Mouse (Mus musculus) regulatory T cell (primary cell): ENCODE measurements around the gene Adh1.

Source experiments
- in situ Hi-C: fragments of 300-600 bp; cut with MboI, MseI; formaldehyde crosslinking; loops from one replicate; pipeline ENCODE4 v1.15.1; 2025; ENCODE audit warnings: high pct_unique_total_duplicates

Adh1 gene

DNA sequence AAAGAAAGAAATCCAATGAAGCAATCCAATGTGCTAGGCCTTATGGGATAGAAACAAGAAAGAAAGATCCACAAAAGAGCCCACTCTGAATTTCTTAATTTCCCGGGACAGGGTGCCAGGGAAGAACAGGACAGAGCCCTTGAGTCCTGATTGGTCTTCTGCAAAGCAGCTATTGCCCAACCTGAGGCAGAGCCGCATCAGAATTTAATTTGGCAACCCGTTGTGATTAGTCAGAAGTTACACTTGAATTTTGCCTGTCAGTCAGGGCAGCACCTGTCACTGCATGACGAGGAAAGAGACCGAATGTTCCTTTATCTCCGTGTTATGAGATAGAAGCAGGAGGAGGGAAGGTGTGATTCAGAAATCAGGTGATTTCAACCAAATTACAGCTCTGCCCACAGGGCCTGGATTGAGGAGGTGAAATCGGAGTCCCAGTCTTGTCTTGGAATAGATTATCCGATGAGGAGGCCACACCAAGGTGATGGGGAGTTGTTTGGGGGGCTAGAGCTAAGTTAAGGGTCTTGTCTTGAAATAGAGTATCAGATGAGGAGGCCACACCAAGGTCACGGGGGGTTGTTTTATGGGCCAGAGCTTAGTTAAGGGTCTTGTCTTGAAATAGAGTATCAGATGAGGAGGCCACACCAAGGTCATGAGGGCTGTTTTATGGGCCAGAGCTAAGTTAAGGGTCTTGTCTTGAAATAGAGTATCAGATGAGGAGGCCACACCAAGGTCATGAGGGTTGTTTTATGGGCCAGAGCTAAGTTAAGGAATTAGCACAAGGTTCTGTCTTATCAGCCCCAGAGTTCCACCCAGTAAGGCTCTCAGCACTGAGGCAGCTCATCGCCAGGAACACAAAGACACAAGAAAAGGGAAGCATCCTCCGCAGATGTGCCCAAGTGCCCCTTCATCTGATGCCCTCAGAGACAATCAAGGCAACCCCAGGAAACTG, at the start of gene Adh1:
Adh1 (plus strand) TSS at position 271 of the 949 bp plus-strand sequence.
- in situ Hi-C loops: no loop called here

DNA sequence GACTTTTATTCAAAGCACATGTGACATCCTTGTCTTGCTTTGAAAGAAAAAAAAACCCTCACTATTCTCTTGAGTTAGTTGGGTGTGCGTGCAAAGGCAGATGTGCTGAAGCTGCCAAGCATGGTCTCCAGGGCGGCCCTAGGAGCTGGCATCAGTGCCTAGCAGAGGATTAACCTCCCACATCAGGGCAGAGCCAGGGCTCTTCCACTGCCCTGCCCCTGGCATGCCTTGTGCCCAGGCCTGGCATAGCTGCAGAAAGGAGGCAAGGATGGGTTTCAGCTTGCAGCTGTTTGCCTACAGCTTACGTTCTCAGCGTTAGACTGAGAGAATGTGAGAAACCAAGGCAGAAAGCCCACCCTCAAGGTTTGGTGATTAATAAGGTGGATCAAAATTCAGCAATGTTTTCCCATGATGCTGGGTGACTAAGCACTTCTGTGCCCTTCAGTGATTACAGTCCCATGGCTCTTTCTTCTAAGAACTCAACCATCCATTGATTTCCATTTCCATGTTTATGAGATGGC, 48.3 kb upstream of the Adh1 start:
- in situ Hi-C loops: no loop called here

- in situ Hi-C loops: no loop called here
Observed at GRCm38 (mm10) chr3:138215395-138215989, 45.3 kb upstream of the Adh1 start.

DNA sequence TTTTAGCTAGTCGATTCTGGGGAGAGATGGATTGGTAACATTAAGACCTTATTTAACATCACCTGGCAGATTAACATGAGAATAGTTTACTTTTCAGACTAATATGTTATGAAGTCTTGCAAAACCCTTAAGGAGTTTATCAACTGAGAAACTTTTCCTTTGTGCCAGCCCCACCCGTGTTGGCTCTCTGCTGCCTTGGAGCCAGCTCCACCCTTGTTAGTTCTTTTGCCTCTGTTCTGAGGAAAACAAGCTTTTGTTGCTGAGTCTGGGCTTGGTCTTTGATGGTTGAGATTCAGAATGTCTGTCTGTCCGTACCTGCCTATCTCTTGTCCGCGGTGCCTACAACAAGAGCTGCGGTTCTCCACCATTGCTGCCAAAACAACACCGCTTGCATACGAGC, 44.7 kb upstream of the Adh1 start:
- in situ Hi-C loops: no loop called here

GRCm38 (mm10) chr3:138217631-138218264, 43.0 kb upstream of the Adh1 start, which contains the start of gene Adh7:
Gene Adh7, plus strand, starts transcription at chr3:138217760.
- in situ Hi-C loops: no loop called here

DNA sequence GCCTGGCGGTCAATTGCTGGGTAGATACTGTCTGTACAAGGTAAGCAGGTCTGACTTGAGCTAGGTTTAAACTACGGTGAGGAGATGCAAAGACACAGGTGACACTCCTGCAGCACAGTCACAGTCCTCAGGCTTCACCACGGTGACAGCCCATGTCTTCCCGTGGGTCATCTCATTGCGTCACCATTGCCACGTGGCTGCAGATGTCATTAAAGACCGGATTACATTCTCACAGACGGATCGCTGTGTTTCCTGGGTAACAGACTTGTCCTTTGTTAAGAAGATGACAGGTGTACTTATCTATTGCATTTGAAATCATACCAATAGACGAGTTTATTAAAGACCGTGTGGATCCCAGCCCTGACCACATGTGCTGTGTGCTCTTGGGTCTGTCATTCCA, 39.7 kb upstream of the Adh1 start:
- in situ Hi-C loops: loop anchor here (5.0 kb wide), 1 partner anchor 216 kb away; no protein-coding TSS in a partner anchor

- in situ Hi-C loops: loop anchor here (5.0 kb wide), 1 partner anchor 215 kb away; no protein-coding TSS in a partner anchor
Observed at GRCm38 (mm10) chr3:138222511-138222910, 38.3 kb upstream of the Adh1 start.

- in situ Hi-C loops: loop anchor here (5.0 kb wide), 1 partner anchor 214 kb away; no protein-coding TSS in a partner anchor
Observed at GRCm38 (mm10) chr3:138222952-138223351, 37.8 kb upstream of the Adh1 start.

GRCm38 (mm10) chr3:138224363-138224954, 36.3 kb upstream of the Adh1 start:
- in situ Hi-C loops: loop anchor here (5.0 kb wide), 1 partner anchor 213 kb away; no protein-coding TSS in a partner anchor

GRCm38 (mm10) chr3:138225331-138225730, 35.5 kb upstream of the Adh1 start:
- in situ Hi-C loops: loop anchor here (5.0 kb wide), 1 partner anchor 67 kb away; no protein-coding TSS in a partner anchor

GRCm38 (mm10) chr3:138225853-138226252, 34.9 kb upstream of the Adh1 start:
- in situ Hi-C loops: loop anchor here (5.0 kb wide), 1 partner anchor 66 kb away; no protein-coding TSS in a partner anchor

DNA sequence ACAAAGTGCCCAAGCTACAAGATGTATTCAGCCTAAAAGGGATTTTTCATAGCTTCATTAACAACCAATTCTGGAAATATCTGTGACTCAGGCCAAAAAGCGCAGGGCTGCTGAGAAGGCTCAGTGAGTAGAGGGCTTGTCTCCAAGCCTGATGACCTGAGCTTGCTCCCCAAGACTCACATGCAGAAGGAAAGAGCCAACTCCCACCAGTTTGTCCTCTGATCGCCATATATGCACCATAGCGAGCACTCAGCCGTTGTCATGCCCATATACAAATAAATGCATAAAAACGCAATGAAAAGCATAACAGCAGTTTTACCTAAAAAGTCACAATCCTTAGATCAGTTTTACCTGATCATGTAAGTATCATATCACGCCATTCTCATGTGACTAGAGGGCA, 34.3 kb upstream of the Adh1 start:
- in situ Hi-C loops: loop anchor here (5.0 kb wide), 1 partner anchor 66 kb away; no protein-coding TSS in a partner anchor

DNA sequence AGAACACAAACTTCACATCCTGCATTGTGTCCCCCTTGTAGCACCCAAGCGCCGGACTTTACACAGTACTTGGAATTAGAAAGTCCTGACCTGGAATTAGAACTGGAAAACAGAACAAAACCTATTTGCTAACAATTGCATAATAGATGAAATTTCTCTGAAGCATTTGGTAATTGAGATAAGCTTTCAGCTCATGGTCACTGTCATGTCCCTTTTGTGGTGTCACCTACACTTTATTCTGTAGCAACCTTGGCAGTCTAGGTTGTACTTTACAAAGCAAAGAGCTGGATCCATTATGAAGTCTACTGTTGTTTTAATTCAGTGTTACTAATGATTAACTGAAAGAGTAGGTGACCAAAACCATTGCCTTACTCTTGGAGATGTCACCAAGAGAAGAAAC, 33.7 kb upstream of the Adh1 start:
- in situ Hi-C loops: loop anchor here (5.0 kb wide), 1 partner anchor 65 kb away; no protein-coding TSS in a partner anchor

- in situ Hi-C loops: loop anchor here (5.0 kb wide), 1 partner anchor 65 kb away; no protein-coding TSS in a partner anchor
Observed at GRCm38 (mm10) chr3:138227782-138228181, 33.0 kb upstream of the Adh1 start.

- in situ Hi-C loops: loop anchor here (5.0 kb wide), 1 partner anchor 63 kb away; no protein-coding TSS in a partner anchor
Observed at GRCm38 (mm10) chr3:138229448-138229847, 31.3 kb upstream of the Adh1 start.

DNA sequence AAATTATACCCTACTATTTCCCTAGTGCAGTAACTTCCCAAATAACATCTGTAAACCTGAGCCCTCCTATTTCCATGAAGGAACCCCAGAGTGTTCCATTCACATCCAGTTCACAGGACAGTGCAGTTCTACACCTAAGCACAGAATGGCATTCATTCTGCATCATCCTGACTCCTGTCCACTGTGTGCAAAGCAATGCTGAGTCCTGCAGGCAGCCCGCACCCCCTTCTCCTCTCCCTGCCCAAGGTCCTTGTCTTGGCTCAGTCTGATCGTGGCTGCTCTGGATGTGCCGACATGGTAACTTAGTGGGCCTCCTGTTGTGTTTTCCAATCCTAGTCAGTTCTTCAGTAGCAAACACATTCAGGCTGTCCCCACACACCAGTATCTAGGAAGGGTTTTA, 30.5 kb upstream of the Adh1 start:
- in situ Hi-C loops: no loop called here

GRCm38 (mm10) chr3:138231531-138231930, 29.3 kb upstream of the Adh1 start:
- in situ Hi-C loops: no loop called here

DNA sequence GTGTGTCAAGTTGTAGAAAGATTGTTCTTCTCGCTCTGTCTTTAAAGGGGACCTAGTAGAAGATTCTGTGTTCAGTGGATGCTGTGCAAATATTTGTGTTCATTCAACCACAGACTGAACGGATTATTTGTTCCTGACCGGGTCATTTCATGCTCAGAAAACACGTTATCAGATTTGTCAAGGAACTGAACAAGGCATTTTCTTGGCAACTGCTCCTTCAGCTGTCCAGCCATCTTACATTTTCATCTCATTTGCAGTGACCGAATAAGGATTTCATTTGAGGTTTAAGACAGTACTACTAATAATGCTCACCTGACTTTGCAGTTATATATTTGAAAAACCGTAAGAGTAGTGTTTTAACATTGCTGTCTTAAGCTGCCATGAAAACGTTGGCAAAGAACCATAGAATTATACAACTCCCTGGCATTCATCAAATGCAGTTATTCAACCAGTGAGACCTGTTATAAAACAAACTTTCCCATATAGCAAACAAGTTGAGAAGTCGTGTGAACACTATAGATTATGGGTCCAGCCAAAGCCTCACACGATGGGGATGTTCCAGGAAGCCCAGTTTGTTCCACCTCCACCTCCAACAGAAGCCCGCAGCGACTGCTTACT, 24.1 kb upstream of the Adh1 start:
- in situ Hi-C loops: no loop called here

DNA sequence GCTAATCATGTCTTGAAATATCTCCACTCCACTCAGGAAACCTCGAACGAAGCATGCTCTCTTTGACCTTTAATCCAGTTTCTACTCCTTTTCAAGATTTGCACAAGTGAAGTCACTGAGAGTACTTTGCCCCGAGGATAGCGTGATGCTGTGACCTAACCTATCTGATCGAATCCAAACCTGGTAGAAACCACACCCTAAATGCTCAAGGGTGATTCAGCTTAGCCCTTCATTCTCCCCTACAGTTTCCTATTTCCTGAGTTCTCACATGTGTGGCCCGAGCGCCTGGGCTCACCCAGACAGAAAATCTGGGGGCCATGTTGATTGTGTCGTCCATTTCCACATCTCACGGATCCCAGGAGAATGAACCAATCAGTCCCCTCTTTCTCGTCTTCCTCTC, 22.7 kb upstream of the Adh1 start:
- in situ Hi-C loops: no loop called here

DNA sequence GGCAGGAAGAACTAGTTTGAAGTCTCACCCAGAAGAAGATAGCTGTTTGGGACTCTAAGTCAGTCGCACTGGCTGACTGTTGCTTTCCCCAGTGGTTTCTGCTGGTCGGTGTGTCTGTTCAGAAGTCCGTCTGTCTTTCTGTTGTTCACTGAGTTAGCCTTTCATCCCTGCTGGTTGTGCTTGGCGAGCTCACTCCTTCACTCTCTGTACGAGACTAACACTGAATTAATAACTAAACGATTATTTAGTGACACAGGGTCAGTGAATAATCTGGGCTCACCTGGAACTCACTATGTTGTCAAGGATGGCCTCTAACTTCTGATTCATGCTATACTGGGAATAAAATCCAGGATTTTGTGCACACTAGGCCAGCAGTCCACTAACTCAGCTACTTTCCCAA, 21.3 kb upstream of the Adh1 start:
- in situ Hi-C loops: no loop called here

DNA sequence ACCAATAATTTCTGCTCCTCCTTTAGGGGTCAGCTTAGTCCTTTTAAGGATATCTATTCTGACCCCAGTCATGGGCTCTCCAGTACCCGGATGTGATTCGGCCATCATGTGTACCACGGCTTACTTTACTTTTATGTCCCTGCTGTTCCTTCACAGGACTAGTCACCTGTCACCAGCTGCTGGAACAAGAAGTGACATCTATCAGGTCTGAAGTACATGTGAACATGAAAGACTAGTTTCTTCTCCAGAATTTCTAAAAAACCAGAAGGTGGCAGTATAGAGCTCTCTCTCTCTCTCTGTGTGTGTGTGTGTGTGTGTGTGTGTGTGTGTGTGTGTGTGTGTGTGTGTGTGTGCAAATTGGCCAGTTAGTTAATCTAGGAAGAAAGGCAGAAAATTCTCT, 20.4 kb upstream of the Adh1 start:
- in situ Hi-C loops: no loop called here
